Mouse (Mus musculus) lung, postnatal 0 days (tissue): ENCODE results near the gene Hdgfl2.

Experiments used
- CTCF ChIP-seq: IDR thresholded peaks from 2 replicates; pipeline ENCODE4 v1.5.1; 2016; ENCODE audit warnings: antibody characterized with exemption, mild to moderate bottlenecking
- EP300 ChIP-seq: IDR thresholded peaks from 2 replicates; pipeline ENCODE4 v1.6.1; 2016; ENCODE audit warnings: antibody characterized with exemption, mild to moderate bottlenecking, control low read depth

DNA sequence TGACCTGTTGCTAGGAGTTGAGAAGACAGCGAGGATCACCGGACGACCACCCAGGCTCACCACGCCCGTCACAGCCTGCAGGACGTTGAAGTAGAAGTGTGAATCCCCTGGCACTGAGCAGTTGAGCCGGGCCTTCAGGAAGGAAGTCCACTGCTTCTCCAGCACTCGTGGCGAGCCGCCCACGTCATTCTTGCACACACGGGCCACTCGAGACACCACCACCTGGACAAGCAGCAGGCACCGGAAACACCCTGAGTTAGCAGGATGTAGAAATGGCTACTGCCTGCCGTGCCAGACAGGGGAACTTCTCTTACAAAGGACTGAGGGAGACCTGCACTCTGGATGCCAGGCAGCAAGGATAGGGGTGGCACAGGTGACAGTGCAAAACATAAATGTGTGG is 48.8 kb downstream of the Hdgfl2 start:
- TF ChIP-seq CTCF (no peak), EP300 (no peak)
